Mouse (Mus musculus) heart, embryonic 10.5 days (tissue): ENCODE measurements around the gene Prkn. TPM values are rescaled to one million over a fixed set of nuclear protein-coding genes. Genes with fewer than 3 reads are reported as not detected.

Experiments used
- DNase-seq: peaks from one replicate; pipeline ENCODE4 v3.0.0-alpha.2; 2017; ENCODE audit warnings: low spot score
- H3K27ac ChIP-seq: fragments of 300-500 bp; sonication (generic); 2 replicates; pipeline ENCODE4 v1.5.1; 2016; ENCODE audit warnings: mild to moderate bottlenecking
- H3K27me3 ChIP-seq: fragments of 300-500 bp; sonication (generic); 2 replicates; pipeline ENCODE4 v1.6.1; 2016; ENCODE audit warnings: mild to moderate bottlenecking; ENCODE audit not compliant: poor library complexity, insufficient read depth, severe bottlenecking
- H3K36me3 ChIP-seq: fragments of 300-500 bp; sonication (generic); 2 replicates; pipeline ENCODE4 v1.6.1; 2016; ENCODE audit warnings: mild to moderate bottlenecking, moderate library complexity
- H3K4me1 ChIP-seq: fragments of 300-500 bp; sonication (generic); 2 replicates; pipeline ENCODE4 v1.6.1; 2016; ENCODE audit warnings: mild to moderate bottlenecking
- H3K4me3 ChIP-seq: fragments of 300-500 bp; sonication (generic); 2 replicates; pipeline ENCODE4 v1.5.1; 2016; ENCODE audit warnings: mild to moderate bottlenecking, moderate library complexity
- H3K9me3 ChIP-seq: fragments of 300-500 bp; sonication (generic); 2 replicates; pipeline ENCODE4 v1.6.1; 2016; ENCODE audit warnings: mild to moderate bottlenecking, moderate library complexity
- WGBS: fragments of 180-500 bp; shearing (Covaris S2); methylation state at CpG from one replicate; pipeline ENCODE4 v1.1.7; 2016; 5-methylcytosine and 5-hydroxymethylcytosine counted together
- polyA plus RNA-seq: library from polyadenylated mRNA; unstranded; fragments of >200 nt; fragmentation: Nextera tagmentation; extraction: Ambion mirVana; gene quantifications from 2 replicates; pipeline ENCODE4 v1.2.1, GENCODE M21; 2016

Prkn gene
- polyA plus RNA-seq, 1 experiment from 2014 or later: 1.0 TPM

DNA sequence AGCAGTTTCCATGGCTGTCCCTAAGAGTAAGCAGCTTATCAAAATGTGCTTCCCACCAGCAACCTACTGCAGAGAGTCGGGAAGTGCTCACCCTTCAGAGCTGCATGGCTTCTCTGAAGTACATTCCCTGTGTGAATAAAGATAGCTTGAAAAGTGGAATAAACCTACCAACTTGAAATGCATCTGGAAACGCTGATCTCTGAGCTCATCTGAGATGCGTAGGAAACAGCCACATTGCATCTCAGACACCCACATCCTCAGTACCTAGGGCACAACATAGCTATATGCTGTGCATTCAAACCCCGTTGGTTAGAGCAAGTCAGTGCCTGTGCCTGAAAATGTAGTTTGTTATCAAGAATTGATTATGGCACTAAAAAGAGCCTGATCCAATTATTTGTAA is 864.8 kb downstream of the Prkn start:
- WGBS: 69% methylated on average over 4 of the region's 4 CpGs
- Histone ChIP-seq H3K27me3 (no peaks in the 10 kb centered on the region), H3K4me1 (no peaks in the 10 kb centered on the region), H3K36me3 (no peaks in the 10 kb centered on the region), H3K4me3 (no peak overlapping the region), H3K27ac (no peak overlapping the region), H3K9me3 (no peaks in the 10 kb centered on the region)
- no peak for DNase-seq

DNA sequence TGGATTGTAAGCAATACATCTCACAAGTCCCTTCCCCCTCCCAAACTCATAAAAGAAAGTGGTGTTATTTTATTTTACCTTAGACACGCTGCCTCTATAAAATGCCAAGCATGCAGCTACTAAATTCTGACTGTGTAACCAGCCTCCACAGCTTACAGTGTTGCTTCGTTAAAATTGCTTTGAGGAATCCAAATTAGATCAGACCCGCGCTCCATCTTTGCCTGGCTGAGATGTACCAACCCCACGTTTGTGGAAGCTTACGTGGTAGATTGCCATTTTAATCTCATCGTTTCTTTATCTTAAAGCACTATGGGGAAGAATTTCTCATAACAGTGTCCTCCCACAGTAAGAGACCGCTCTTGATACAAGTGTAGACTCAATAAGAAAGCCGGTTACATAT is 865.6 kb downstream of the Prkn start:
- Histone ChIP-seq H3K27ac (no peak overlapping the region), H3K27me3 (peaks cover 3% of the 10 kb centered on the region; the same call in 1 of the 2 replicates), H3K4me1 (no peaks in the 10 kb centered on the region), H3K9me3 (no peaks in the 10 kb centered on the region), H3K36me3 (no peaks in the 10 kb centered on the region), H3K4me3 (no peak overlapping the region)
- 82% methylated on average over 9 of the region's 9 CpGs for WGBS
- DNase-seq: no peak

DNA sequence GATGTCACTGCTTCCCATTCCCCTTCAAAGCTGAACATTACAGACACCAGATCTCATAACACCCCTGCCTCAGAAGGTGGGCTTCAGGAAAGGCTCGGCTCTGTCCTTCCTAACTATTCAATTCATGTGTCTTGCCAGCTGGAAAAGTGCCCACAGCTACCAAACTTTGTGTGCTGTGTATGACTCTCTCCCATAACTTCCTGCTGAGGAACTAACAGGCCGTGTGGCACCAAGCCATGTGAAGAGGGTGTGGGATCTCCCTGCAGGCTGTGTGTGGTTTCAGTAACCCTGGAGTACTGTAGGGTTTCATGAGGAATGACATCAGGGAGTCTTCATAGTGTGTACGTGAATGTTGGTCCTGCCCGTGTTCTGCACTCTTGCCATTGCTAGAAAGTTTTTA is 871.9 kb downstream of the Prkn start:
- WGBS: 67% methylated on average over 4 of the region's 4 CpGs
- H3K4me3 ChIP-seq: no peak overlapping the region
- H3K9me3 ChIP-seq: no peaks in the 10 kb centered on the region
- no peaks in the 10 kb centered on the region for H3K4me1 ChIP-seq
- H3K27me3 ChIP-seq: peaks cover 3% of the 10 kb centered on the region; the same call in 1 of the 2 replicates
- no peak for DNase-seq
- H3K36me3 ChIP-seq: no peaks in the 10 kb centered on the region
- H3K27ac ChIP-seq: no peak overlapping the region

GRCm38 (mm10) chr17:11719801-11720200 is 879.6 kb downstream of the Prkn start:
- no peaks in the 10 kb centered on the region for H3K27me3 ChIP-seq
- H3K4me3 ChIP-seq: no peak overlapping the region
- H3K9me3 ChIP-seq: no peaks in the 10 kb centered on the region
- no peaks in the 10 kb centered on the region for H3K36me3 ChIP-seq
- 69% methylated on average over 6 of the region's 6 CpGs for WGBS
- H3K27ac ChIP-seq: no peak overlapping the region
- peak; percentile 33 for DNase-seq
- 0 out of 2 replicates have a peak, but pooled peaks cover 2% of the 10 kb centered on the region for H3K4me1 ChIP-seq

DNA sequence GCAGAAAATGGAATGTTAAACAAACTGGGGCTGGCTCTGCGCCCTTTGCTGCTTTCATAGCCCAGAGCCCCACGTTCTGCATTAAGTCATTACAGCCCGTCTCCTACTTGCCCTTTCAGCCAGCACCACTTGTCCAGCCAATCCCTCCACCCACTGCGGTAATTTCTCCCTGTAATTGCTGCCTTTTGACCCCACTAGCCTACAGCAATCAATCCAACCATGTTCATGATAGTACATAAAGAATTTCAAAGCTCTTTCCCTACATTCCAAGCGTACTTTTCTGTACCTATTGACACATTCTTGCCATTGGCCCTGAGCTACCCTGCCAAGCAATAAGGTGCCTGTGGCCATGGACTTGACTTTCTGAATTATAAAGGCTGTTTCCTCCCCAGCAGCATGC is 881.7 kb downstream of the Prkn start:
- Histone ChIP-seq H3K4me1 (0 out of 2 replicates have a peak, but pooled peaks cover 2% of the 10 kb centered on the region), H3K27me3 (no peaks in the 10 kb centered on the region), H3K36me3 (no peaks in the 10 kb centered on the region), H3K9me3 (no peaks in the 10 kb centered on the region), H3K4me3 (no peak overlapping the region), H3K27ac (no peak overlapping the region)
- DNase-seq: no peak
- 68% methylated on average over 5 of the region's 5 CpGs for WGBS

GRCm38 (mm10) chr17:11722478-11722877 is 882.3 kb downstream of the Prkn start:
- 82% methylated on average over 1 of the region's 1 CpGs for WGBS
- H3K27ac ChIP-seq: no peak overlapping the region
- DNase-seq: no peak
- H3K36me3 ChIP-seq: no peaks in the 10 kb centered on the region
- H3K9me3 ChIP-seq: no peaks in the 10 kb centered on the region
- 0 out of 2 replicates have a peak, but pooled peaks cover 2% of the 10 kb centered on the region for H3K4me1 ChIP-seq
- no peaks in the 10 kb centered on the region for H3K27me3 ChIP-seq
- H3K4me3 ChIP-seq: no peak overlapping the region

DNA sequence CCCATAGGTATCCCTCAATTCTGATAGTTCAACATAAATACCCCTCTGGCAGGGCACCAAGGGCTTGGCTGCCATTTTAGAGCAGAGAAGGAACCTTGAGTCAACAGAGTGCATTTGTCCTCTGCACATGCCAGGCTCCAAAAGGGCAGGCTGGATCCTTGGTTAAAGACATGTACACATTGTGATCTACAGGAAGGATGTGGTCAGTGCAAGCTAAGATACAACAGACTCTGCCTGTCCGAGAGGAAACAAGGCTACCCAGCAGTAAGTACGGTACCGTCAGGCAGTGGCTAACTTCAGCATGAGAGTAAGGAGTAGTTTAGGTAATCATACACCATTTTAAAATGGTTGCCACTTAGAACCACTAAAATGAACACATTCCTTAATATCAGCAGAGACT is 884.0 kb downstream of the Prkn start:
- Histone ChIP-seq H3K4me3 (no peak overlapping the region), H3K9me3 (no peaks in the 10 kb centered on the region), H3K27me3 (no peaks in the 10 kb centered on the region), H3K36me3 (no peaks in the 10 kb centered on the region), H3K27ac (no peak overlapping the region), H3K4me1 (0 out of 2 replicates have a peak, but pooled peaks cover 2% of the 10 kb centered on the region)
- peak; percentile 13 for DNase-seq
- 58% methylated on average over 3 of the region's 3 CpGs for WGBS

DNA sequence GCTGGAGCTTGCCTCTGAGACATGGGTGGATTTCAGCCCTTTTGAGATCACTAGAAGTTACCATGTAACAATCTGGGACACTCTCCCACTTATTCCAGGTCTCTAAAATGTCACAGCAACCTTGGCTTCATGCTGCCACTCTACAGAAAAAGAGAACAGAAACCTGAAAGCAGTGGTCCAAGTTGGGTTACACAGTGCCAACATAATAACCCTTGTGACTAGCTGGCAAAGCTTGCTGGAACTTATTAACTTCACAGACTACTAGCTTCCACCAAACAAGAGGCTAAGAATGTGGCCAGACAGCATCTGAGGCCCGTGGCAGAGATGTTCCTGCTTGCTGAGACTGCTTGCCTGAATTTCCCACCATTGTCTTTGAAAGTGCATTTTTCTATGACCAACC is 886.9 kb downstream of the Prkn start:
- WGBS: 85% methylated on average over 1 of the region's 1 CpGs
- H3K4me1 ChIP-seq: 0 out of 2 replicates have a peak, but pooled peaks cover under 1% of the 10 kb centered on the region
- H3K9me3 ChIP-seq: no peaks in the 10 kb centered on the region
- H3K27ac ChIP-seq: no peak overlapping the region
- no peaks in the 10 kb centered on the region for H3K36me3 ChIP-seq
- no peak for DNase-seq
- no peak overlapping the region for H3K4me3 ChIP-seq
- H3K27me3 ChIP-seq: no peaks in the 10 kb centered on the region

GRCm38 (mm10) chr17:11728294-11728693 is 888.1 kb downstream of the Prkn start:
- H3K27ac ChIP-seq: no peak overlapping the region
- WGBS: 77% methylated on average over 2 of the region's 2 CpGs
- H3K4me1 ChIP-seq: no peaks in the 10 kb centered on the region
- H3K9me3 ChIP-seq: no peaks in the 10 kb centered on the region
- DNase-seq: no peak
- H3K36me3 ChIP-seq: no peaks in the 10 kb centered on the region
- no peaks in the 10 kb centered on the region for H3K27me3 ChIP-seq
- H3K4me3 ChIP-seq: no peak overlapping the region

- DNase-seq: no peak
- Histone ChIP-seq H3K27ac (no peak overlapping the region), H3K9me3 (no peaks in the 10 kb centered on the region), H3K27me3 (no peaks in the 10 kb centered on the region), H3K4me1 (0 out of 2 replicates have a peak, but pooled peaks cover 4% of the 10 kb centered on the region), H3K4me3 (no peak overlapping the region), H3K36me3 (no peaks in the 10 kb centered on the region)
- WGBS: 83% methylated on average over 12 of the region's 12 CpGs
Measured at GRCm38 (mm10) chr17:11730656-11731594, 890.7 kb downstream of the Prkn start.

- no peak overlapping the region for H3K4me3 ChIP-seq
- H3K4me1 ChIP-seq: peaks cover 4% of the 10 kb centered on the region; the same call in 1 of the 2 replicates
- WGBS: 84% methylated on average over 12 of the region's 12 CpGs
- DNase-seq: no peak
- H3K27me3 ChIP-seq: no peaks in the 10 kb centered on the region
- no peaks in the 10 kb centered on the region for H3K36me3 ChIP-seq
- no peaks in the 10 kb centered on the region for H3K9me3 ChIP-seq
- H3K27ac ChIP-seq: no peak overlapping the region
Measured at GRCm38 (mm10) chr17:11735158-11735877, 895.1 kb downstream of the Prkn start.

DNA sequence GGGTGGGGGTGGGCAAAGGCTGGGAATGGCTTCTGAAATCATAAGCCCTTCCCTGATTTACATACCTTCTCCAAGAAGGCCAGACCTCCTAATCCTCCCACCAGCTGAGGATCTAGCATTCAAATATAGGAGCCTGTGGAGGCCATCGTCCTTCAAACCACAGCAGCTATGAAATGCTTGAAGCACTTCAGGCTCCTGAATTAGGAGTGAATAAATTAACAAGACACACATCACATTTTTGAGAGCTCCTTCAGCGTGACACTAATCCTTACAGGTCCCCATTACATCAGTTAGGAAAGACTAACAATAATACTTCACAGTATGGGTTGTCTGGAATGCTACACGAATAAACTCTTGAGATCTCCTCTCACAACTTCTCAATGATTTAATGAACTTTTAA is 896.3 kb downstream of the Prkn start:
- Histone ChIP-seq H3K4me3 (no peak overlapping the region), H3K9me3 (no peaks in the 10 kb centered on the region), H3K36me3 (no peaks in the 10 kb centered on the region), H3K27me3 (no peaks in the 10 kb centered on the region), H3K27ac (no peak overlapping the region), H3K4me1 (peaks cover 4% of the 10 kb centered on the region; the same call in 1 of the 2 replicates)
- WGBS: 73% methylated on average over 3 of the region's 3 CpGs
- DNase-seq: no peak

- DNase-seq: no peak
- WGBS: 90% methylated on average over 10 of the region's 10 CpGs
- H3K4me1 ChIP-seq: peaks cover 4% of the 10 kb centered on the region; the same call in 1 of the 2 replicates
- no peak overlapping the region for H3K4me3 ChIP-seq
- H3K9me3 ChIP-seq: no peaks in the 10 kb centered on the region
- H3K27ac ChIP-seq: no peak overlapping the region
- H3K27me3 ChIP-seq: no peaks in the 10 kb centered on the region
- no peaks in the 10 kb centered on the region for H3K36me3 ChIP-seq
Measured at GRCm38 (mm10) chr17:11737905-11738304, 897.7 kb downstream of the Prkn start.
